Mouse (Mus musculus): ENCODE measurements around the gene Agap1. TPM values are rescaled to one million over a fixed set of nuclear protein-coding genes. Genes with fewer than 3 reads are reported as not detected.

Gene Agap1
- polyA plus RNA-seq, 1 experiment from 2014 or later: 7.6 TPM

GRCm38 (mm10) chr1:89899761-89900445, 445.3 kb downstream of the Agap1 start:
- no peaks in the 10 kb centered on the region for H3K36me3 ChIP-seq (ENCODE audit: control insufficient read depth, insufficient read depth, low read length)
- no peaks in the 10 kb centered on the region for H3K27me3 ChIP-seq (ENCODE audit: control insufficient read depth, insufficient read depth, low read depth, low read length)
- no peaks in the 10 kb centered on the region for H3K4me1 ChIP-seq (replicated peaks; ENCODE audit: control insufficient read depth, insufficient read depth, low read length)
- H3K9me3 ChIP-seq (ENCODE audit: control insufficient read depth, low read length): no peaks in the 10 kb centered on the region
- H3K27ac ChIP-seq (ENCODE audit: low read length): no peak overlapping the region
- 58% methylated on average over 11 of the region's 11 CpGs for WGBS
- no peak overlapping the region for H3K4me3 ChIP-seq (ENCODE audit: low read length)
- no peak overlapping the region for H3K4me2 ChIP-seq (ENCODE audit: low read depth, low read length)
- no peak overlapping the region for H3K9ac ChIP-seq (ENCODE audit: low read length)
- ATAC-seq (ENCODE audit: low read depth): no peak

GRCm38 (mm10) chr1:89901381-89901780, 446.8 kb downstream of the Agap1 start:
- no peak overlapping the region for H3K4me3 ChIP-seq (ENCODE audit: low read length)
- no peak overlapping the region for H3K27ac ChIP-seq (ENCODE audit: low read length)
- H3K27me3 ChIP-seq (ENCODE audit: control insufficient read depth, insufficient read depth, low read depth, low read length): no peaks in the 10 kb centered on the region
- H3K4me1 ChIP-seq (replicated peaks; ENCODE audit: control insufficient read depth, insufficient read depth, low read length): no peaks in the 10 kb centered on the region
- WGBS: 79% methylated on average over 4 of the region's 4 CpGs
- no peaks in the 10 kb centered on the region for H3K36me3 ChIP-seq (ENCODE audit: control insufficient read depth, insufficient read depth, low read length)
- ATAC-seq (ENCODE audit: low read depth): no peak
- no peak overlapping the region for H3K9ac ChIP-seq (ENCODE audit: low read length)
- H3K9me3 ChIP-seq (ENCODE audit: control insufficient read depth, low read length): no peaks in the 10 kb centered on the region
- no peak overlapping the region for H3K4me2 ChIP-seq (ENCODE audit: low read depth, low read length)

GRCm38 (mm10) chr1:89902236-89902635, 447.6 kb downstream of the Agap1 start:
- Histone ChIP-seq H3K9me3 (ENCODE audit: control insufficient read depth, low read length) (no peaks in the 10 kb centered on the region), H3K36me3 (ENCODE audit: control insufficient read depth, insufficient read depth, low read length) (no peaks in the 10 kb centered on the region), H3K4me2 (ENCODE audit: low read depth, low read length) (no peak overlapping the region), H3K9ac (ENCODE audit: low read length) (no peak overlapping the region), H3K4me3 (ENCODE audit: low read length) (no peak overlapping the region), H3K27me3 (ENCODE audit: control insufficient read depth, insufficient read depth, low read depth, low read length) (no peaks in the 10 kb centered on the region), H3K27ac (ENCODE audit: low read length) (no peak overlapping the region), H3K4me1 (replicated peaks; ENCODE audit: control insufficient read depth, insufficient read depth, low read length) (no peaks in the 10 kb centered on the region)
- WGBS: 88% methylated on average over 2 of the region's 2 CpGs
- no peak for ATAC-seq (ENCODE audit: low read depth)

- no peak for ATAC-seq (ENCODE audit: low read depth)
- Histone ChIP-seq H3K4me1 (replicated peaks; ENCODE audit: control insufficient read depth, insufficient read depth, low read length) (no peaks in the 10 kb centered on the region), H3K27me3 (ENCODE audit: control insufficient read depth, insufficient read depth, low read depth, low read length) (no peaks in the 10 kb centered on the region), H3K4me2 (ENCODE audit: low read depth, low read length) (no peak overlapping the region), H3K27ac (ENCODE audit: low read length) (no peak overlapping the region), H3K9ac (ENCODE audit: low read length) (no peak overlapping the region), H3K4me3 (ENCODE audit: low read length) (no peak overlapping the region), H3K9me3 (ENCODE audit: control insufficient read depth, low read length) (no peaks in the 10 kb centered on the region), H3K36me3 (ENCODE audit: control insufficient read depth, insufficient read depth, low read length) (no peaks in the 10 kb centered on the region)
- 85% methylated on average over 1 of the region's 1 CpGs for WGBS
Observed at GRCm38 (mm10) chr1:89902641-89903040, 448.0 kb downstream of the Agap1 start.

- no peak overlapping the region for H3K4me3 ChIP-seq (ENCODE audit: low read length)
- H3K9ac ChIP-seq (ENCODE audit: low read length): no peak overlapping the region
- no peak for ATAC-seq (ENCODE audit: low read depth)
- no peaks in the 10 kb centered on the region for H3K27me3 ChIP-seq (ENCODE audit: control insufficient read depth, insufficient read depth, low read depth, low read length)
- no peak overlapping the region for H3K27ac ChIP-seq (ENCODE audit: low read length)
- H3K36me3 ChIP-seq (ENCODE audit: control insufficient read depth, insufficient read depth, low read length): no peaks in the 10 kb centered on the region
- no peaks in the 10 kb centered on the region for H3K4me1 ChIP-seq (replicated peaks; ENCODE audit: control insufficient read depth, insufficient read depth, low read length)
- no peaks in the 10 kb centered on the region for H3K9me3 ChIP-seq (ENCODE audit: control insufficient read depth, low read length)
- H3K4me2 ChIP-seq (ENCODE audit: low read depth, low read length): no peak overlapping the region
- 81% methylated on average over 8 of the region's 8 CpGs for WGBS
Observed at GRCm38 (mm10) chr1:89909796-89910195, 455.2 kb downstream of the Agap1 start.

- Histone ChIP-seq H3K36me3 (ENCODE audit: control insufficient read depth, insufficient read depth, low read length) (no peaks in the 10 kb centered on the region), H3K27me3 (ENCODE audit: control insufficient read depth, insufficient read depth, low read depth, low read length) (peaks cover 6% of the 10 kb centered on the region), H3K4me3 (ENCODE audit: low read length) (no peak overlapping the region), H3K9ac (ENCODE audit: low read length) (no peak overlapping the region), H3K27ac (ENCODE audit: low read length) (no peak overlapping the region), H3K9me3 (ENCODE audit: control insufficient read depth, low read length) (no peaks in the 10 kb centered on the region), H3K4me2 (ENCODE audit: low read depth, low read length) (no peak overlapping the region), H3K4me1 (replicated peaks; ENCODE audit: control insufficient read depth, insufficient read depth, low read length) (no peaks in the 10 kb centered on the region)
- WGBS: 27% methylated on average over 5 of the region's 5 CpGs
- peak; percentile 17; the same call in 1 of the 2 replicates for ATAC-seq (ENCODE audit: low read depth)
Observed at GRCm38 (mm10) chr1:89912392-89912791, 457.8 kb downstream of the Agap1 start.

GRCm38 (mm10) chr1:89913611-89914010, 459.0 kb downstream of the Agap1 start:
- 75% methylated on average over 4 of the region's 4 CpGs for WGBS
- Histone ChIP-seq H3K27ac (ENCODE audit: low read length) (no peak overlapping the region), H3K36me3 (ENCODE audit: control insufficient read depth, insufficient read depth, low read length) (no peaks in the 10 kb centered on the region), H3K4me3 (ENCODE audit: low read length) (no peak overlapping the region), H3K27me3 (ENCODE audit: control insufficient read depth, insufficient read depth, low read depth, low read length) (peaks cover 17% of the 10 kb centered on the region), H3K4me1 (replicated peaks; ENCODE audit: control insufficient read depth, insufficient read depth, low read length) (no peaks in the 10 kb centered on the region), H3K4me2 (ENCODE audit: low read depth, low read length) (no peak overlapping the region), H3K9ac (ENCODE audit: low read length) (no peak overlapping the region), H3K9me3 (ENCODE audit: control insufficient read depth, low read length) (no peaks in the 10 kb centered on the region)
- no peak for ATAC-seq (ENCODE audit: low read depth)

- no peak overlapping the region for H3K4me2 ChIP-seq (ENCODE audit: low read depth, low read length)
- ATAC-seq (ENCODE audit: low read depth): no peak
- no peaks in the 10 kb centered on the region for H3K9me3 ChIP-seq (ENCODE audit: control insufficient read depth, low read length)
- 19% methylated on average over 18 of the region's 18 CpGs for WGBS
- peaks cover 5% of the 10 kb centered on the region for H3K4me1 ChIP-seq (replicated peaks; ENCODE audit: control insufficient read depth, insufficient read depth, low read length)
- no peak overlapping the region for H3K27ac ChIP-seq (ENCODE audit: low read length)
- peaks cover 54% of the 10 kb centered on the region for H3K27me3 ChIP-seq (ENCODE audit: control insufficient read depth, insufficient read depth, low read depth, low read length)
- no peak overlapping the region for H3K9ac ChIP-seq (ENCODE audit: low read length)
- H3K4me3 ChIP-seq (ENCODE audit: low read length): no peak overlapping the region
- no peaks in the 10 kb centered on the region for H3K36me3 ChIP-seq (ENCODE audit: control insufficient read depth, insufficient read depth, low read length)
Observed at GRCm38 (mm10) chr1:89918111-89918510, 463.5 kb downstream of the Agap1 start.

GRCm38 (mm10) chr1:89919206-89919605, 464.6 kb downstream of the Agap1 start:
- H3K4me2 ChIP-seq (ENCODE audit: low read depth, low read length): no peak overlapping the region
- 69% methylated on average over 6 of the region's 6 CpGs for WGBS
- H3K4me1 ChIP-seq (replicated peaks; ENCODE audit: control insufficient read depth, insufficient read depth, low read length): peaks cover 5% of the 10 kb centered on the region
- H3K27me3 ChIP-seq (ENCODE audit: control insufficient read depth, insufficient read depth, low read depth, low read length): peaks cover 65% of the 10 kb centered on the region
- H3K36me3 ChIP-seq (ENCODE audit: control insufficient read depth, insufficient read depth, low read length): no peaks in the 10 kb centered on the region
- no peaks in the 10 kb centered on the region for H3K9me3 ChIP-seq (ENCODE audit: control insufficient read depth, low read length)
- no peak overlapping the region for H3K27ac ChIP-seq (ENCODE audit: low read length)
- ATAC-seq (ENCODE audit: low read depth): no peak
- H3K9ac ChIP-seq (ENCODE audit: low read length): no peak overlapping the region
- H3K4me3 ChIP-seq (ENCODE audit: low read length): no peak overlapping the region

GRCm38 (mm10) chr1:89921806-89922205, 467.2 kb downstream of the Agap1 start:
- no peak for ATAC-seq (ENCODE audit: low read depth)

More at GRCm38 (mm10) chr1:89921806-89922205, 467.2 kb downstream of the Agap1 start:
- H3K4me3 ChIP-seq (ENCODE audit: low read length): no peak overlapping the region
- H3K4me2 ChIP-seq (ENCODE audit: low read depth, low read length): no peak overlapping the region
- peaks cover 91% of the 10 kb centered on the region for H3K27me3 ChIP-seq (ENCODE audit: control insufficient read depth, insufficient read depth, low read depth, low read length)
- peaks cover 5% of the 10 kb centered on the region for H3K4me1 ChIP-seq (replicated peaks; ENCODE audit: control insufficient read depth, insufficient read depth, low read length)
- no peak overlapping the region for H3K27ac ChIP-seq (ENCODE audit: low read length)
- H3K9ac ChIP-seq (ENCODE audit: low read length): no peak overlapping the region
- no peaks in the 10 kb centered on the region for H3K36me3 ChIP-seq (ENCODE audit: control insufficient read depth, insufficient read depth, low read length)
- H3K9me3 ChIP-seq (ENCODE audit: control insufficient read depth, low read length): no peaks in the 10 kb centered on the region
- WGBS: 1% methylated on average over 10 of the region's 10 CpGs

All from lung, embryonic 16.5 days (tissue).